Mouse (Mus musculus) urinary bladder, adult 18-20 months (tissue): ENCODE data around the gene Gjb1.
"Not testable (repeated sequence)": the region's sequence is repeated elsewhere in the genome, so short reads cannot be mapped to it uniquely, and the experiment has no call there.

Experiments
- DNase-seq, 2 experiments: peaks; one replicate each; pipeline ENCODE4 v3.0.0; 2022; ENCODE audit warnings: low spot score in 2 of 2, mixed read lengths in 2 of 2

Gjb1 gene

DNA sequence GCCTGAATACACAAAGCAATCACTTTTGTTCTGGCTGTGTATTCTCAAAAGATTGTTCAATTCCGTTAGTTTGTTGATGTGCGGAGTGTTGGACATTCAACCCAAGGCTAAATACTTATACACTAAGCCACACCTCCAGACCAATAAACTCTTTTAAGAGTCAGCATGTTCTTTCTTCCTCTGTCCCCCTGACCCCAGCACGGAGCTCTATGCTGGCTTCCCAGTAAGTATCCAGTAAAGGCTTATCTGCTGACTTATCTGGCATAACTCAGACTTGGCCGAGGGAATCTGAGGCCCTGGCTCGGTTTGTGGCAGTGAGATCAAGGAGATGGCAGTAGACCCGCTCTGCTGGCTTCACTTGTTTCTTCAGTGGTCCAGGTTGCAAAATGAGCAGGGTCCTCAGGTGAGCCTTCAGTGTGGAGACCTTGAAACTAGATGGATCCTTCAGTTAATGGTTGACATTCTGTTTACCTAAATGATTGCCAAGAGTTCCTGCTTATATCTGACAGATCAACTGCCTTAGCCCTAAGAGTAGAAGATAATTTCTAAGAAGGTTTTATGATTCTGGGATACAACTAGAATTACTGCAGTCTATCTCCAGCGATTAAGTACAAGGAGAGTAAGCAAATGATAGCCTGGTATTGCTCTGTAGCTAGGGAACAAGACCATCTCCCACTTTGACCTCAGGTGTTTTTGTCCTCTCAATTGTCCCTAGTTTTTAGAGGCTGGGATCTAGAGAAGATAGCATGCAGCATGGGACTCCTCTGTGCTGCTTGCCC, at the start of gene Gjb1:
Gene Gjb1 (plus strand): TSS at position 189 of the 779 bp plus-strand sequence.
- no peak for DNase-seq

DNA sequence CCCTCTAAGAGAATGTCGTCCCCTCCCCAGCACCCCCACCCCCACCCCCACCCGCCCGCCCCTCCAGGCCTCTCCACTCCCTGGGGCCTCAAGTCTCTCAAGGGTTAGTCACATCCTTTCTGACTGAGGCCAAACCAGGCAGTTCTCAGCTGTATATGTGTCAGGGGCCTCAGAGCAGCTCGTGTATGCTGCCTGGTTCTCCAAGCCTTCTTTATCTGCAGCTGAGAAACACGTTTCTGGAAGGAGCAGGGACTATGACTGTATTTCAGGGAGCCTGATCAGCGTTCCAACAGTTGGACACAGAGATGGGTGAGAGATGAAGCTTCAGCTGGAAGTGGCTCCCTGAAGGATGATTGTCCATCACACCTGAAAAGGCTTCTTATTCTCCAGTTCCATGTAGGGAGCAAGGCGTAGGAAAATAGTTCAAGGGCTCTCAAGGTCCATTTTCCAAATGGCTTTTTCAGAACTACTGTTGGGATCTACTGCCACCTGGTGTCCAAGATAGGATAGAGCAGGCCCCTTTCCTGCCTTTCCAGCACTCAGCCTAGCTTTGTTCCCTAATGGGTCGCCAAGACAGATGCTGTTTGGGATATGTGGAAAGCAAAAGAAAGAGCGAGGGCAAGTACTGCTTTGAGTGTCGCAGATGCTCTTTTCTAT, 46.7 kb upstream of the Gjb1 start:
- peak; percentile 14 to 25 for DNase-seq

- no peak for DNase-seq
Observed at GRCm38 (mm10) chrX:101332031-101332374, 44.2 kb upstream of the Gjb1 start.

DNA sequence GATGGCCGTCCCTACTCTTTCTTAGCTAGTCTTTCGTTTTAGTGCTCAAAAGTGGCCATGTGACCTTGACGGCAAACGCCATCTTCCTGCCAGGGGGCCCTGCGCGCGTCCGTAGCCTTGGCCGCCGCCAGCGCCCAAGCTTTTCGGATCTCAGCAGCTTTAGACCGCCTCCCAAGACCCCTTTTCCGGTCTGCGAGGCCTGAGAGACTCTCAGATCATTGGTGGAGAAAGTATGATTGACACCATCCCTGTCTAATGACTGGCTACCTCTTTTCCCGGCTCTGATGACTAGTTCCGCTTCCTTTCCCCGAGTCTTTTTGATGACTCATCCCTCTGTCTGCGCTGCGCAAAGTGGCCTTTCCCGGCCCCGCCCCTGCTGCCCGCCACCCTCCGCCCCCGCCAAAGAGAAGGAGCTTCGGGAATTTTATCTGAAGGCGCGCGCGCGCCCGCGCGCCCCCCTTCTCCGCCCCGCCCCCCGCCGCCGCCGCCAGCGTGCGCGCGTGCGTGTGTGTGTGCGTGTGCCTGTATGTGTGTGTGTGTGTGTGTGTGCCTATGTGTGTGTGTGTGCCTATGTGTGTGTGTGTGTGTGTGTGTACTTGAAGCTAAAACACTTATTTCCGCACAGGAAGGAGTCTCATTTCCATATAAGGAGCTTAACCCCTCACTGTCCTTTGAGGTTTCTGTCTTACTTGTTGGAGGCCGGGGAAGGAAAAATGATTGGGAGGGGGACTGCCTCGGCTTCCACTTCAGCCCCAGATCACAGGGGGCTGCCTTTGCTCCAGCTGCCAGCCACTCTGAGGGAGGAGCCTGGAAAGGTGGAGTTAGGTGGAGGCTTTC, 43.6 kb upstream of the Gjb1 start:
- peak; percentile 47 to 80 for DNase-seq

DNA sequence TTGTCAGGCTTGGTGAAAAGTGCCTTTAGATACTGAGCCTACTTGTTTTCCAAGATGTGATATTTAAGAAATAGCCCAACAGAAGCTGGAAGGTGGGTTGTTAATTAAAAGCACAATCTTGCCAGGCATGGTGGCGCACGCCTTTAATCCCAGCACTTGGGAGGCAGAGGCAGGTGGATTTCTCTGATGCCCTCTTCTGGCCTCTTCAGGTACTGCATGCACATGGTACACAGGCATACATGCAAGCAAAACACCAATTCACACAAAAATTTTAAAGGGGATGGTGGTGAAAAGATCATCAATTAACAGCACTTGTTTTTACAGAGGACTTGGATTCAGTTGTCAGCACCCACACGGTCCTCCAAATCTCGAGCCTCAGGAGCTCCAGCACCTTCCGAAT, 41.6 kb upstream of the Gjb1 start:
- no peak for DNase-seq

DNA sequence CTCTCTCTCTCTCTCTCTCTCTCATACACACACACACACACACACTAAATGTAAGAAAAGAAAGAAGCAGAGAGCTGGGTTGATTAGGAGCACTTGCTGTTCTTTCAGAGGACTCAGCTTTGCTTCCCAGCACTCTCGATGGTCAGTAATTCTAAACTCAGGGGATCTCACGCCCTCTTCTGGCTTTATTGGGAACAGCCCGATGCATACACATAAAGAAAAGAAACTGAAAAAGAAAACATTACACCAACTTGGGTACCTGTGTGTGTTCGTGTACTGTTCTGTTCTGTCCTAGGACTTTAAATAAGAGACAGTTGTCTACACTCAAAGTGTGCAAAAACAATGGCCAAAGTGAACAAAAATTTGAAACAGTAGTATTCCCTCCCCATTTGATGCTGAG, 37.5 kb upstream of the Gjb1 start:
- no peak for DNase-seq

DNA sequence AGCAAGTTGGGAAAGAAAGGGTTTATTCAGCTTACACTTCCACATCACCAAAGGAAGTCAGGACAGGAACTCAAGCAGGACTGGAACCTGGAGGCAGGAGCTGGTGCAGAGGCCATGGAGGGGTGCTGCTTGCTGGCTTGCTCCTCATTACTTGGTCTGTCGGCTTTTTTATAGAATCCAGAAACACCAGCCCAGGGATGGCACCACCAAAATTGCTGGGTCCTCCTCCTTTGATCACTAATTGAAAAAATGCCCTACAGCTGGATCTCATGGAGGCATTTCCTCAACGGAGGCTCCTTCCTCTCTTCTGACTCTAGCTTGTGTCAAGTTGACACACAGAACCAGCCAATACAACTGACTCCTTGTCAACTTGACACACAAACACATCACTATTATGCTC, 33.3 kb upstream of the Gjb1 start:
- DNase-seq = not testable (repeated sequence)

DNA sequence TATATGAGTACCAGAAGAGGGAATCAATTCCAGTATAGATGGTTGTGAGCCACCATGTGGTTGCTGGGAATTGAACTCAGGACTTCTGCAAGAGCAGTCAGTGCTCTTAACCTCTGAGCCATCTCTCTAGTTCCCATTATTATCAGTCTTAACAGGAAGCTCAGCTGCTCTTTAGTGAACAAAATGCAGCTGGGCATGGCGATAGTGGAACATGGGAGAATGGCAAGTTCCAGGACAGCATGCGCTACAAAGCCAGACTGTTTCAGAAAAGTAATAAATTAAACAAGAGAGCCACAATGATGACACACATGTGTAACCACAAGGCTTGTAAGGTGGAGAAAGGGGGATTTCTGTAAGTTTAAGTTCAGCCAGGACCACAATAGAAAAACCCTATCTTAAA, 30.7 kb upstream of the Gjb1 start:
- DNase-seq = no peak

DNA sequence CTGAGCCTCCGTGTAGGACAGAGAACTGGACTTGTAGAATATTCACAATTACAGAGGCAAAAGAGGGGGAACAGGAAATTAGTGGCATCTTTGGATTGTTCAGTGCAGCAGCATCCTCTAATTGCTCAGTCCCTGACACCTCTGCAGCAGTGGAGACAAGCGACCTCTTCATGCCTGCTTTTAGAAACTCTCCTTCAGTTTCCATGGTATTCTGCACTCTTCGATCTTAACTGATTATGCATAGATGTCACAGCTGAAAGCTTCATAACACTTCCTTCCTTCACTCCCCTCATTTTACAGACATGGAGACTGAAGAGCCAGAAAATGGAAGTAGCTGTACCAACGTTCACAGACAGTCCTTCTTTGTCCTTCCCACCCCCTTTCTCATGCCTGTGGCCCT, 29.7 kb upstream of the Gjb1 start:
- no peak for DNase-seq

DNA sequence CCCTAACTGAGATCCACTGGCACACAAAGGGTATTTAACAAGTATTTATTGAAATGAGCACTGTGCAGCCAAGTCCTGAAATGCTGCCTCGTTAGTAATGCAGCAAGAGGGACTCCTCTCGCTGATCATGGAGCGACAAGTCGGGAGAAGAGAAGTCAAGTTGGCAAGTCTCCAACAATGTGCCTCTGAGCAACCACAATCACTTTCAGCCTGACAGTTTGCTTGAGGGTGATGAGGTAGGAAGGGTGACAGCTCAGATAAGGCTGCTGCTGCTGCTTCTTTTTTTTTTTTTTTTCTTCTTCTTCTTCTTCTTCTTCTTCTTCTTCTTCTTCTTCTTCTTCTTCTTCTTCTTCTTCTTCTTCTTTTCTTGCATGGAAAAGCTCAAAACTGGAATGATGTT, 25.0 kb upstream of the Gjb1 start:
- DNase-seq = no peak

- not testable (repeated sequence) for DNase-seq
Observed at GRCm38 (mm10) chrX:101358902-101359301, 17.3 kb upstream of the Gjb1 start.

- no peak for DNase-seq
Observed at GRCm38 (mm10) chrX:101369001-101369400, 7.2 kb upstream of the Gjb1 start.

DNA sequence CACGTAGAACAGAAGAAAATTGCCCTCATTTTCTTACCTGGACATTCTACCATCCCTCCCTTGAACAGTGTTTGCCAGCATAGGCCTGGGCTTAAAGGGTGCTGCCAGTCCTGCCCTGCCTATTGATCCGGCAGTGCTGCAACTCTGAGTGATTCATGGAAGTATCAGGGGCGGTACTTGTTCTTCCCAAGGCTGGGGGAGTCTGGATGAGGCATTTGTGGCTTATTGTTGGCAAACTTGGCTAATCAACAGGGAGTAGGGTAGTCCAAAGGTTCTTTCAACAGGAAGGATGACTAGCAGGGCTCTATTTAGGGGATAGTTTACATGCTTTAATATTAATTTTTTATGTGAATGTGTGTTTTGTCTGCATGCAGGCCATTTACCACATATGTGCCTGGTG, 5.6 kb upstream of the Gjb1 start:
- no peak for DNase-seq

DNA sequence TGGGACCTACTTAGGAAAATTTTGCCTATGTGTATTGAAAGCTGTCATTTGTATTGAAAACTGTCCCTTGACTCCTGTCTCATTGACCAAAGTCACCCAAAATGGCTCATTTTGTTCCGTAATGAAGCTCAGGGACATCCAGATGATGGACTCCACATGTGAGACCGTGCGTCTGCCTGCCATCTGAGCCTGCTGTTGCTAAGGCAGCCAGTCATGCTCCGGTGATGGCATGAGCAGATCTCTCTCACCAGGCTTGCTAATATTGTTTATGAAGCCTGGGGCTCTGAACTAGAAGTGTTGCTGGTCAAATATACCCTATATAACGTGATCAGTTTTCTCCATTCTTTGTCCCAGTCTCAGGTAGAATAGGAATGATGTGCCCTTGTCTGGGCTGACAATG, 3.2 kb upstream of the Gjb1 start:
- DNase-seq = no peak

- no peak for DNase-seq
Observed at GRCm38 (mm10) chrX:101377076-101377475, 898 bp downstream of the Gjb1 start.

- no peak for DNase-seq
Observed at GRCm38 (mm10) chrX:101379744-101380143, 3.6 kb downstream of the Gjb1 start.

GRCm38 (mm10) chrX:101383455-101383854, 7.3 kb downstream of the Gjb1 start:
- DNase-seq = no peak

DNA sequence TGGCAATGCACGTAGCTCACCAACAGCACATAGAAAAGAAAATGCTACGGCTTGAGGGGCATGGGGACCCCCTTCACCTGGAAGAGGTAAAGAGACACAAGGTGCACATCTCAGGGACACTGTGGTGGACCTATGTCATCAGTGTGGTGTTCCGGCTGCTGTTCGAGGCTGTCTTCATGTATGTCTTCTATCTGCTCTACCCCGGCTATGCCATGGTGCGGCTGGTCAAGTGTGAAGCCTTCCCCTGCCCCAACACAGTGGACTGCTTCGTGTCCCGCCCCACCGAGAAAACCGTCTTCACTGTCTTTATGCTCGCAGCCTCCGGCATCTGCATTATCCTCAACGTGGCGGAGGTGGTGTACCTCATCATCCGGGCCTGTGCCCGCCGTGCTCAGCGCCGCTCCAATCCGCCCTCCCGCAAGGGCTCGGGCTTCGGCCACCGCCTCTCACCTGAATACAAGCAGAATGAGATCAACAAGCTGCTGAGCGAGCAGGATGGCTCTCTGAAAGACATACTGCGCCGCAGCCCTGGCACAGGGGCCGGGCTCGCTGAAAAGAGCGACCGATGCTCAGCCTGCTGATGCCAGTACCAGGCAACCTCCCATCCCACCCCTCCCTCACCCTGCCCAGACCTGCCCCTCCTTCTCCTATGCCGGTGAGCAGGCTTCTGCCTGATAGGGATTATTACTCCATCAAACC, 8.4 kb downstream of the Gjb1 start:
- DNase-seq = no peak

DNA sequence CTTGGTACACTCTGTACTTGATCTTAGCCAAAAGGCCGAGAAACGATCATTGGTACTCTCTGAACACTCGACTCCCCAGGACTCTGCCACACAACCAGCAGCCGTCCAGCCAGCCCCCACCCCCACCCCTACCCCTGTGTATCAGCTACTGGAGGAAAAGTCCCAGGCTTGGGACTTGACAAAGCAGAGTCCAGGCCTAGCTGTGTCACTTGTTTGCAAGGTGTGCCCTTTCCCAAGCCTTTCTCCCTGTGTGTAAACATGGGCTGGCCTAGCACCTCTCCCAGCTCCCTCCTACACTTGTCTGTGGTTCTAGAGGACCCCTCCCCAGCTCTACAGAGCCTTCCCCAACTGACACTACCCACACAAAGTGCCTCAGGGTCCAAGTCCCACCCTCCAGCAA, 10.0 kb downstream of the Gjb1 start:
- no peak for DNase-seq

- no peak for DNase-seq
Observed at GRCm38 (mm10) chrX:101388866-101389537, 12.8 kb downstream of the Gjb1 start.

- DNase-seq = no peak
Observed at GRCm38 (mm10) chrX:101394341-101394740, 18.2 kb downstream of the Gjb1 start.
